Mouse (Mus musculus) urinary bladder, postnatal 14 days (tissue): Measurements from ENCODE around the gene Snrpd2.

ENCODE experiments used
- DNase-seq: peaks from one replicate; pipeline ENCODE4 v3.0.0; 2021; ENCODE audit warnings: low spot score

Snrpd2 gene

GRCm38 (mm10) chr7:19178035-19178434 is 28.5 kb downstream of the Snrpd2 start:
- DNase-seq: no peak

- peak; percentile 78 for DNase-seq
These were observed 29.0 kb downstream of the Snrpd2 start for GRCm38 (mm10) chr7:19178443-19179092.

DNA sequence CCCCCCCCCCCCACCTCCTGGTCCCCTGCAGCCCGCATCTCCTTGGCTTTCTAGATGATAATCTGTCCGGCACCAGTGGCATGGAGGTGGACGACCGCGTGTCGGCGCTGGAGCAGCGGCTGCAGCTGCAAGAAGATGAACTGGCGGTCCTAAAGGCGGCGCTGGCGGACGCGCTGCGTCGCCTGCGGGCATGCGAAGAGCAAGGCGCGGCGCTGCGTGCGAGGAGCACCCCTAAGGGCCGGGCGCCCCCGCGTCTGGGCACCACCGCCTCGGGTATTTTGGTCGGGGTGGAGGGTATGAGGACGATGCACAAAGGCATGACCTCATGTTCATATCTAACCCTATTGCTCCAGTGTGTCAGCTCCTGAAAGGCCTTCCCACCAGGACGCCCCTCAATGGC is 29.7 kb downstream of the Snrpd2 start:
- peak; percentile 69 for DNase-seq

DNA sequence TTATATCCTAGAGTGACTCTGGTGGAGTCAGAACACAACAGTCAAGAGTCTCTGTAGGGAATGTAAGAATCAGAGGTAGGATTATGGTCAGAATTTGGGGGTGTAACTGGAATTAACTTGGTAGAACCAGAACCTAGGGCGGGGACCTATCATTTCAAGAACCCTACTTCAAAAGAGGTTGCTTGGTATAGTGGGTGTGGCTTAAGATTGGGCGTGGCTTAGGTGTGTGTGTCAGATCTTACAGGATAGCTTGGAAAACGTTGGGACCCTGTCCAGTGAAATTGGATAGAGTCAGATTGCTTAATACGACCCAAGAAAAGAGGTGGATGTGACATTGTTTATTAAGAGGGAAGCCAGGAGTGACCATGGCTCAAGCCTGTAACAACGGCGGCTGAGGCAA is 30.4 kb downstream of the Snrpd2 start:
- DNase-seq: no peak

DNA sequence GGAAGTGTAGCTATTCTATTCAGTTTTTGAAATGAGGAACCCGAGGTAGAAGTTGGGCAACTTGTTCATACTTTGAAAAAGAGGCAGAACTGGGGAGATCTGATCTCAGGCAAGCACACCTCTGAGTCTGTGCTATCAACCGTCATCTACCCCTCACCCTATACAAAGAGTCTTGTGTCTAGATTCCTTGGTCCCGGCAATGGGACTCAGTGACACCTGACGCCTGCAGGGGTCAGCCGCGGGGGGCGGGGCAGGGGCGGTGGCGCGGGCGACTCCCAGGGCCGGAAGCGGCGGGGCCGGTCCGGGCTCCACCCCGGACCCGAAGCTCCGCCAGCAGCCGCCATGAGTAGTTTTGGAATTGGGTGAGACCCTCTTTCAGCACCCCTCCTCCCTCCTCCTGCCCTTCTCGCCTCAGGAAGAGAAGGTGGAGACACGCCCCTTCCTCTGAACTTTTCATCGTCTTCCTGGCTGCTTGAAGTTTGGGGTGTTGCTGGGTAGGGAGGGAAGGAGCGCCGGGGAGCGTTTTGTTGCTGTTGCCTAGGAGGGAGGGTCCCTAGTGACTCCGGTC is 31.4 kb downstream of the Snrpd2 start:
- peak; percentile 58 for DNase-seq

DNA sequence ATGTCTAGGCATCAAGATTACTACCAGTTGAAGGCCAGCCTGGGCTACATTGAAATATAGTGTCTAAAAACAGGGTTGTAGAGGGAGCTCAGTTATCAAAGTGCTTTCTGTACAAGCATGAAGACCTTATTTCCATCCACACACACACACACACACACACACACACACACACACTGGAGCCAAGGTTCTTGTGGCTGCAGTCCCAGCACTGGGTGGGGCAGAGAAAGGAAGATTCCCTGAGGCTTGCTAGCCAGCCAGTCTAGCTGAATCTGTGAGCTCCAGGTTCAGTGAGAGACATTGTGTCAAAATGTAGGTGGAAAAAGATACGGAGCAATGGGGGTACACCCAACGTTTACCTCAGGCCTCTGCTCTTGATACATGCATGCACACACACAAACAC is 34.7 kb downstream of the Snrpd2 start:
- peak; percentile 42 for DNase-seq

GRCm38 (mm10) chr7:19184758-19185157 is 35.2 kb downstream of the Snrpd2 start:
- DNase-seq: no peak

DNA sequence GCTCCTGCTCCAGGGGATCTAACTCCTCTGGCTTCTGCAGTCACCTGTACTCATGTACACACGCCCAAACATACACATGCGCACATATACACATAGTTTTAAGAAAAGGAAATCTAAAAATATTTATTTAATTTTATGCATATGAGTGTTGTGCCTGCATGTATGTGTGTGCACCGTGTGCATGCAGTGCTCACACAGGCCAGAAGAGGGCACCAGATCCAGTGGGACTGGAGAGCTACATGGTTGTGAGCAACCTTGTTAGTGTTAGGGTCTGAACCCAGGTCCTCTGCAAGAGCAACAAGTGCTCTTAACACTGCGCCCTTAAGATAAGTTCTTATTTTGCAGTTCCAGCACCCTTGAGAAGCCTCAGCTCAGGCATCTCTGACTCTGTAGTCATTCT is 45.2 kb downstream of the Snrpd2 start:
- no peak for DNase-seq

GRCm38 (mm10) chr7:19196676-19197075 is 47.2 kb downstream of the Snrpd2 start:
- peak; percentile 51 for DNase-seq

DNA sequence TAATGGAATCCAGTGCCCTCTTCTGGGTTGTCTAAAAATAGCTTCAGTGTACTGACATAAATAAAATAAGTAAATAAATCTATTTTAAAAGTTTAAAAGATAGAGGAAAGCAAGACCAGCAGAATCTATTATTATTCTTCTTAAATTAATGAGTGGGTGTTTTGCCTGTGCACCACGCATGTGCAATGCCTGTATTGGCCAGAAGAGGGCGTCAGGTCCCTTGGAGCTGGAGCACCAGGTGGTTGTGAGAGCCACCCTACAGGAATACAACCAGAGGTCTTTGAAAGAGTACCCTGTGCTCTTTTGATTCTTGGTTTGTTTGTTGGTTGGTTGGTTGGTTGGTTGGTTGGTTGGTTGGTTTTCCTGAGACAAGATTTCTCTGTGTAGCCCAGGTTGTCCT is 48.5 kb downstream of the Snrpd2 start:
- no peak for DNase-seq

- no peak for DNase-seq
These were observed 52.1 kb downstream of the Snrpd2 start for GRCm38 (mm10) chr7:19201660-19202059.

- DNase-seq: no peak
These were observed 52.7 kb downstream of the Snrpd2 start for GRCm38 (mm10) chr7:19202065-19202850.
